Mouse (Mus musculus) stomach, postnatal 0 days (tissue): Measurements from ENCODE around the gene Fxr2. TPM values are rescaled to one million over a fixed set of nuclear protein-coding genes. Genes with fewer than 3 reads are reported as not detected.
A peak's percentile ranks its signal among the peaks of the same experiment; 100 is the strongest.

Experiments used
- ATAC-seq: fragments of 200-750 bp; cut with Nextera tagmentation; 2 replicates; pipeline ENCODE4 v1.8.0; 2017; ENCODE audit not compliant: low FRiP score, low TSS enrichment
- DNase-seq: peaks from one replicate; pipeline ENCODE4 v3.0.0-alpha.2; 2016; ENCODE audit warnings: low spot score
- H3K27ac ChIP-seq: fragments of 300-500 bp; sonication (generic); replicated peaks from 2 replicates; pipeline ENCODE4 v1.5.1; 2014; ENCODE audit warnings: mild to moderate bottlenecking, control low read depth
- H3K27me3 ChIP-seq: fragments of 300-500 bp; sonication (generic); 2 replicates; pipeline ENCODE4 v1.6.1; 2014; ENCODE audit warnings: low read length; ENCODE audit not compliant: control insufficient read depth, insufficient read depth
- H3K36me3 ChIP-seq: fragments of 300-500 bp; sonication (generic); 2 replicates; pipeline ENCODE4 v1.6.1; 2014; ENCODE audit warnings: low read length, mixed read lengths; ENCODE audit not compliant: control insufficient read depth, insufficient read depth
- H3K4me1 ChIP-seq: fragments of 300-500 bp; sonication (generic); replicated peaks from 2 replicates; pipeline ENCODE4 v1.6.1; 2014; ENCODE audit warnings: antibody characterized with exemption; ENCODE audit not compliant: control insufficient read depth, insufficient read depth
- H3K4me2 ChIP-seq: fragments of 300-500 bp; sonication (generic); replicated peaks from 2 replicates; pipeline ENCODE4 v1.6.1; 2014; ENCODE audit warnings: low read depth, mild to moderate bottlenecking, control low read depth, moderate library complexity
- H3K4me3 ChIP-seq: fragments of 300-500 bp; sonication (generic); 2 replicates; pipeline ENCODE4 v1.5.1; 2014; ENCODE audit warnings: low read depth, low read length, control low read depth
- H3K9ac ChIP-seq: fragments of 300-500 bp; sonication (generic); 2 replicates; pipeline ENCODE4 v1.6.1; 2014; ENCODE audit warnings: mild to moderate bottlenecking, low read length, control low read depth, mixed read lengths
- H3K9me3 ChIP-seq: fragments of 300-500 bp; sonication (generic); 2 replicates; pipeline ENCODE4 v1.6.1; 2016; ENCODE audit warnings: low read length; ENCODE audit not compliant: control insufficient read depth
- CTCF ChIP-seq: IDR thresholded peaks from 2 replicates; pipeline ENCODE4 v1.5.1; 2016; ENCODE audit warnings: antibody characterized with exemption, low read depth, mild to moderate bottlenecking, moderate library complexity
- EP300 ChIP-seq: optimal IDR thresholded peaks from 2 replicates; pipeline ENCODE3; 2016; ENCODE audit warnings: antibody characterized with exemption
- WGBS: fragments of 180-500 bp; shearing (Covaris S2); extraction: QIAGEN DNeasy Blood & Tissue Kit; methylation state at CpG from one replicate; pipeline ENCODE4 v1.1.7; 2014; 5-methylcytosine and 5-hydroxymethylcytosine counted together
- polyA plus RNA-seq: library from polyadenylated mRNA; unstranded; fragments of >200 nt; fragmentation: Nextera tagmentation; extraction: Ambion mirVana; gene quantifications from 2 replicates; pipeline ENCODE4 v1.2.1, GENCODE M21; 2015

Fxr2 gene
- polyA plus RNA-seq, 1 experiment from 2014 or later = 10.8 TPM

DNA sequence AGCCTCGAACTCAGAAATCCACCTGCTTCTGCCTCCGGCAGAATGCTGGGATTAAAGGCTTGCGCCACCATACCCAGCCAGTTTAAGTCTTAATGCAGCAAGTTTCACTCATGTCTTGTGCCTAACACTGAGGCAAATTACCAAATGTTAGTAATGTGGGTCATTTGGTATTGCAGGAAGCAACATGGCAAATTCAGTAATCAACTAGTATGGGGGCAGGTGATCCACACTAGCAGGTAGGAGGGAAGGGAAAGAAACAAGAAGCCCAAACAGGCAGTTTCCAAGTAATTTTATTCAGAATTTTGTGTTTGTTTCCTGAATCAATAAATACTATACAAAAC is 33.8 kb downstream of the Fxr2 start:
- TF ChIP-seq CTCF = no peak
- TF ChIP-seq EP300 = no peak
- DNase-seq (no peak), ATAC-seq (no peak)
- Histone ChIP-seq H3K4me2 (no peak overlapping the region), H3K36me3 (peaks cover 16% of the 10 kb centered on the region), H3K4me1 (0 out of 2 replicates have a peak, but pooled peaks cover 2% of the 10 kb centered on the region), H3K27ac (no peak overlapping the region; the same call in 1 of the 2 replicates), H3K27me3 (no peaks in the 10 kb centered on the region), H3K9me3 (no peaks in the 10 kb centered on the region), H3K9ac (no peak overlapping the region), H3K4me3 (no peak overlapping the region)
- 71% methylated on average over 3 of the region's 3 CpGs for WGBS

DNA sequence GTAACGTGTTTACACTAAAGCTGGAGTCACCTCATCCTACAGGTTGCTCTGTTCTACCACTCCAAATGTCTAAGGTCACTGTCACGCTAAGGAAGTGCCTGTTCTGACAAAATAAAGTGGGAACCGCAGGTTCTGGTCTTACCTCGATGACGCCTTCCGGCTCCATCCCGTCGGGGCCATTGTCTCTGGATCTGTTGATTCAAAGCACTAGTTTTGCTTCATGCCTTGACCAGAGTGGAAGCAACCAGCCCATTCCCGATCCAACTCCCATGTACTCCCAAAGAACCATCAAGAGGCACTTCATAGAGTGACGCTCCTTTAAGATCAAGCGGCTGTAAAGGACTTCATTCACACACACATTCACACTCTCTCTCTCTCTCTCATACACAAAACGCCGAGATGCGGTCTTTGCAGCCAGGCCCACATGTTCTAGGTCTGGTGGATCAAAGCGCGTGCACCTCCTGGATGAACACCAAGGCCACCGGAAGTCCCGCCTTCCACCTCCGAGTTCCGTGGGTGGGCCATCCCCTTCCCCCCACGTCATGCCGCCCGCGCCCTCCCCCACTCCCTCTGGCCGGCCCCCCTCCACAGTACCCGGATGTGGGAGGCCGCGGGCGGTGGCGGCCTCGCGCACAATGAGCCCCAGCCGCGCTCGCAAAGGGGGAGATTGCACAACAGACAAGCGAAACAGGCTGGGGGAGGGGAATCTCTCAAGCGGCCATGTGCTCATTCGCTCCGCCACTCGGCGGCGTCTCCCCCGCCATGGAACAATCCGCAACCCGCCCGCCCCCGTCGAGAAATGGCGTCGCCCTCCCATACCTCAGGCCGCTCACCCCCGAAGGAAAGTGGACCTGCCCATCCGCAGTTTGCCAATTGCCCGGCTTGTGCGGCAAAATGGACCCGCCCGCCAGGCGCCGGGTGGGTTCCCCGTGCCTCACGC is 38.3 kb downstream of the Fxr2 start:
- under 1% methylated on average over 57 of the region's 61 CpGs for WGBS
- Histone ChIP-seq H3K36me3 (peaks cover 24% of the 10 kb centered on the region), H3K9me3 (no peaks in the 10 kb centered on the region), H3K27ac (peak overlapping the region; percentile 99), H3K4me3 (peak overlapping the region; percentile 99), H3K4me1 (no peaks in the 10 kb centered on the region; the same call in 1 of the 2 replicates), H3K27me3 (no peaks in the 10 kb centered on the region), H3K4me2 (peak overlapping the region; percentile 88), H3K9ac (peak overlapping the region; percentile 100)
- peak; percentile 84 for ATAC-seq
- peak; percentile 97 for DNase-seq
- TF ChIP-seq EP300 (peak; percentile 91), CTCF (peak; percentile 42)

GRCm38 (mm10) chr11:69671726-69672124 is 38.9 kb downstream of the Fxr2 start:
- no peaks in the 10 kb centered on the region; the same call in 1 of the 2 replicates for H3K4me1 ChIP-seq
- no peak for DNase-seq
- H3K9me3 ChIP-seq = no peaks in the 10 kb centered on the region
- H3K27ac ChIP-seq = peak overlapping the region; percentile 99
- no peak for TF ChIP-seq EP300
- TF ChIP-seq CTCF = no peak
- ATAC-seq = peak; percentile 7
- peak overlapping the region; percentile 100 for H3K9ac ChIP-seq
- H3K27me3 ChIP-seq = no peaks in the 10 kb centered on the region
- peaks cover 29% of the 10 kb centered on the region for H3K36me3 ChIP-seq
- peak overlapping the region; percentile 88 for H3K4me2 ChIP-seq
- WGBS = under 1% methylated on average over 43 of the region's 43 CpGs
- peak overlapping the region; percentile 99 for H3K4me3 ChIP-seq

DNA sequence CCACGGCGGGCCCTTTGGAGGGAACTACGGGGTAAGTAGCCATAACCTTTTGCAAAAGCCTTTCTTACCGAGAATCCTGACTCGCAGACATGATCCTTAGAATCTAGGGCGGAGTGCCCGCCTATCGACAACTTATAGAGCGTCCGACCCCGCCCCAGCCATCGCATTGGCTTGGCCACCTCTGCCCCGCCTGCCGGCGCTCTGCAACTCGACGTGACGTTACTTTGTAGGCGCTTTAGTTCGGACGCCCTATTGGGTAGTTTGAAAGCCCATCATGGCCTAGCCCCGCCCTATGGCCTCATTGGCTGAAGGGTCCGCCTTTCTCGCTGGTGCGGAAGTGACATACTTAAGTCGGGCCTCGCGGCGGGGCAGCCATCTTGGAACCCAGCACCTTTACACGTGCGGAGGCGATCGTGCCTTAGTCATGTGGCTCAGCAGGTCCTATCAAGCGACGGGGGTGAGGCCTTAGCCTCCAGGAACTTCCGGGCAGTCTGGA is 39.5 kb downstream of the Fxr2 start, which contains the start of gene Eif4a1:
TSS of gene Eif4a1 (minus strand) at position 213 of the 496 bp plus-strand sequence.
- Histone ChIP-seq H3K27ac (peak within 1 kb of the TSS; percentile 99), H3K27me3 (no peaks in the 10 kb centered on the region), H3K4me1 (no peaks in the 10 kb centered on the region; the same call in 1 of the 2 replicates), H3K36me3 (peaks cover 28% of the 10 kb centered on the region), H3K9ac (peak within 1 kb of the TSS; percentile 100), H3K9me3 (no peaks in the 10 kb centered on the region), H3K4me3 (peak within 1 kb of the TSS; percentile 99), H3K4me2 (peak within 1 kb of the TSS; percentile 88)
- WGBS = 1% methylated on average over 36 of the region's 36 CpGs
- TF ChIP-seq EP300 (peak; percentile 48), CTCF (no peak)
- DNase-seq (peak; percentile 100), ATAC-seq (peak; percentile 96)

DNA sequence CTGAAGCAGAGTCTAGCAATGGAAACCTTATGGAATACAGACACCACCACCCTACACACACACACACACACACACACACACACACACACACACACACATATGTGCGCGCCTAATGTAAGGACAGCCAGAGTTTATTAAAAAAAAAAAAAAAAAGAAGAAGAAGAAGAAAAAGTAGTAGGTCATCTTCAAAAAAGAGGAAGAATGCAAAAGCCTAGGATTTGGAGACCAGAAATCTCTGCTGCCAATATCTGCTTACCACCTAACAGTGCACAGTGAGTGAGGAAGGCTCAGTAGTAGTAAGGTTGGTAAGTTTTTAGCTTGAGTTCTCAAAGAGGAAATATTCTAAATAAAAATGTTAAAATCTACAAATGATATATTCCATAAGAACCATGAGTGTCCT is 46.4 kb downstream of the Fxr2 start:
- Histone ChIP-seq H3K9me3 (no peaks in the 10 kb centered on the region), H3K36me3 (peaks cover 13% of the 10 kb centered on the region), H3K4me3 (no peak overlapping the region), H3K9ac (no peak overlapping the region), H3K4me2 (no peak overlapping the region), H3K4me1 (0 out of 2 replicates have a peak, but pooled peaks cover 3% of the 10 kb centered on the region), H3K27me3 (no peaks in the 10 kb centered on the region), H3K27ac (no peak overlapping the region)
- TF ChIP-seq CTCF = no peak
- no peak for TF ChIP-seq EP300
- ATAC-seq (no peak), DNase-seq (no peak)
- WGBS = 93% methylated on average over 2 of the region's 2 CpGs
